Mouse (Mus musculus) liver, embryonic 14.5 days (tissue): ENCODE data around the gene Impdh2. TPM values are rescaled to one million over a fixed set of nuclear protein-coding genes. Genes with fewer than 3 reads are reported as not detected.
"Not testable (repeated sequence)": the region's sequence is repeated elsewhere in the genome, so short reads cannot be mapped to it uniquely, and the experiment has no call there.

ENCODE experiments used
- ATAC-seq: fragments of 200-750 bp; cut with Nextera tagmentation; 2 replicates; pipeline ENCODE4 v1.8.0; 2017; ENCODE audit warnings: moderate number of reproducible peaks, mild to moderate bottlenecking, moderate library complexity; ENCODE audit not compliant: insufficient read depth
- DNase-seq, 3 experiments: peaks; one replicate each; pipeline ENCODE4 v3.0.0-alpha.2; 2012 to 2013; ENCODE audit warnings: low read depth in 3 of 3, low spot score in 3 of 3
- H3K27ac ChIP-seq: fragments of 300-500 bp; sonication (generic); 2 replicates; pipeline ENCODE4 v1.5.1; 2014; ENCODE audit warnings: moderate library complexity, mild to moderate bottlenecking, control low read depth, inconsistent platforms
- H3K27me3 ChIP-seq: fragments of 300-500 bp; sonication (generic); 2 replicates; pipeline ENCODE4 v1.6.1; 2014; ENCODE audit warnings: mild to moderate bottlenecking, low read length, moderate library complexity; ENCODE audit not compliant: control insufficient read depth, insufficient read depth
- H3K36me3 ChIP-seq: fragments of 300-500 bp; sonication (generic); replicated peaks from 2 replicates; pipeline ENCODE4 v1.6.1; 2014; ENCODE audit warnings: low read depth; ENCODE audit not compliant: control insufficient read depth, insufficient read depth
- H3K4me1 ChIP-seq, 2 experiments: fragments of 200-500 bp in 1 of 2; fragments of 300-500 bp in 1 of 2; sonication (generic) in 1 of 2; replicated peaks; 2 replicates each; pipeline ENCODE4 v1.6.1; 2012 to 2014; ENCODE audit warnings: antibody characterized with exemption in 1 of 2, inconsistent platforms in 1 of 2, low read length in 1 of 2; ENCODE audit not compliant: control insufficient read depth in 2 of 2, insufficient read depth in 2 of 2
- H3K4me2 ChIP-seq: fragments of 300-500 bp; sonication (generic); 2 replicates; pipeline ENCODE4 v1.6.1; 2014; ENCODE audit warnings: low read depth, mild to moderate bottlenecking, control low read depth, moderate library complexity
- H3K4me3 ChIP-seq, 2 experiments: fragments of 200-500 bp in 1 of 2; fragments of 300-500 bp in 1 of 2; sonication (generic) in 1 of 2; 2 replicates each; pipeline ENCODE4 v1.5.1; 2012 to 2014; ENCODE audit warnings: low read depth in 2 of 2, low read length in 2 of 2, mild to moderate bottlenecking in 2 of 2, control low read depth in 1 of 2, inconsistent platforms in 1 of 2, moderate library complexity in 1 of 2; ENCODE audit not compliant: insufficient read depth in 1 of 2
- H3K9ac ChIP-seq: fragments of 300-500 bp; sonication (generic); replicated peaks from 2 replicates; pipeline ENCODE4 v1.6.1; 2014; ENCODE audit warnings: mild to moderate bottlenecking, control low read depth, moderate library complexity
- H3K9me3 ChIP-seq: fragments of 300-500 bp; sonication (generic); 2 replicates; pipeline ENCODE4 v1.6.1; 2016; ENCODE audit warnings: low read length, mixed read lengths; ENCODE audit not compliant: control insufficient read depth
- CTCF ChIP-seq: IDR thresholded peaks from 2 replicates; pipeline ENCODE4 v1.5.1; 2016; ENCODE audit warnings: antibody characterized with exemption, low read depth, control low read depth
- EP300 ChIP-seq: IDR thresholded peaks from 2 replicates; pipeline ENCODE4 v1.6.1; 2016; ENCODE audit warnings: antibody characterized with exemption, low read depth
- WGBS: fragments of 180-500 bp; shearing (Covaris S2); extraction: QIAGEN DNeasy Blood & Tissue Kit; methylation state at CpG from one replicate; pipeline ENCODE4 v1.1.7; 2014; ENCODE audit not compliant: insufficient replicate concordance; 5-methylcytosine and 5-hydroxymethylcytosine counted together
- microRNA counts: library from miRNA; unstranded; fragments of <30 nt; microRNA quantifications from one replicate; lab custom pipeline; 2016
- microRNA-seq: library from miRNA; unstranded; fragments of <30 nt; microRNA quantifications from one replicate; pipeline ENCODE4, GENCODE M21; 2016
- polyA plus RNA-seq, 2 experiments: library from polyadenylated mRNA; depleted of rRNA in 1 of 2; stranded (reverse) in 1 of 2; unstranded in 1 of 2; fragments of >200 nt; fragmentation: Nextera tagmentation in 1 of 2; extraction: Ambion mirVana in 1 of 2; gene quantifications; 2 replicates each; pipeline versions ENCODE4 v1.2.1 to v1.2.3; 2012 to 2014

Gene Impdh2
- polyA plus RNA-seq, 2 experiments: 104 to 117 TPM

DNA sequence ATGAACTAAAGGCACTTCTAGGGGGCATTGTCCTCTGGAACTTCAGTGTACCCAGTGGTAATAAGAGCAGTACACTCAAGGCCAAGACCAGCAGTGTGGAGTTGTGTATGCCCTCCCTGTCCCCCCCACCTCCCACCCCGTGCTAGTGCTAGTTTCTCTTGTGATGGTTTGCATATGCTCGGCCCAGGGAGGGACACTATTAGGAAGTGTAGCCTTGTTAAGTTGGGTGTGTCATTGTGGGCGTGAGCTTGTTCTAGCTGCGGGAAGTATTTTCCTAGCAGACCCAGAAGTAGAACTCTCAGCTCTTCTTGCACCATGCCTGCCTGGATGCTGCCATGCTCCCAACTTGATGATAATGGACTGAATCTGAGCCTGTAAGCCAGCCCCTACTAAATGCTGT, 41.9 kb downstream of the Impdh2 start:
- ATAC-seq: no peak
- WGBS: 54% methylated on average over 4 of the region's 4 CpGs
- peaks cover 31% of the 10 kb centered on the region for H3K36me3 ChIP-seq

DNA sequence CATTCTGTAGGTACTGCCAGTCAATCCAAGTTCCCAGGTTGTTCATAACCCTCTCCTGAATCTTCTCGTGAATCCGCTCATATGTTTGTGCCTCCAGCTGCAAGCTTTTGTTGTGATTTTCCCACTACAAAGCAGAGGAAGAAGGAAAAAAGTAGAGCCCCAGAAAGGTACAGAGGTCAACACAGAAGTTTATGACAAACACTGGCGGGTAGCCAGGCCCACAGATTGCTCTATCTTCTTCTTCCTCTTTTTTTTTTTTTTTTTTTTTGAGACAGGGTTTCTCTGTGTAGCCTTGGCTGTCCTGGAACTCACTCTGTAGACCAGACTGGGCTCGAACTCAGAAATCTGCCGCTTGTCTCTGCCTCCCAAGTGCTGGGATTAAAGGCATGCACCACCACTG, 47.8 kb downstream of the Impdh2 start:
- not testable (repeated sequence) for H3K4me2 ChIP-seq, H3K27ac ChIP-seq, ATAC-seq, H3K9me3 ChIP-seq, H3K9ac ChIP-seq, H3K4me1 ChIP-seq, H3K4me3 ChIP-seq, H3K27me3 ChIP-seq, DNase-seq
- peaks cover 83% of the 10 kb centered on the region for H3K36me3 ChIP-seq
- 72% methylated on average over 5 of the region's 5 CpGs for WGBS

More for the DNA sequence above, 41.9 kb downstream of the Impdh2 start:
- H3K4me2 ChIP-seq: no peak overlapping the region
- DNase-seq: no peak
- TF ChIP-seq EP300 (no peak), CTCF (no peak)
- H3K9ac ChIP-seq: no peak overlapping the region
- H3K27me3 ChIP-seq: no peaks in the 10 kb centered on the region; the same call in 1 of the 2 replicates
- H3K27ac ChIP-seq: no peak overlapping the region
- H3K9me3 ChIP-seq: no peaks in the 10 kb centered on the region
- no peak overlapping the region for H3K4me3 ChIP-seq
- no peaks in the 10 kb centered on the region for H3K4me1 ChIP-seq

DNA sequence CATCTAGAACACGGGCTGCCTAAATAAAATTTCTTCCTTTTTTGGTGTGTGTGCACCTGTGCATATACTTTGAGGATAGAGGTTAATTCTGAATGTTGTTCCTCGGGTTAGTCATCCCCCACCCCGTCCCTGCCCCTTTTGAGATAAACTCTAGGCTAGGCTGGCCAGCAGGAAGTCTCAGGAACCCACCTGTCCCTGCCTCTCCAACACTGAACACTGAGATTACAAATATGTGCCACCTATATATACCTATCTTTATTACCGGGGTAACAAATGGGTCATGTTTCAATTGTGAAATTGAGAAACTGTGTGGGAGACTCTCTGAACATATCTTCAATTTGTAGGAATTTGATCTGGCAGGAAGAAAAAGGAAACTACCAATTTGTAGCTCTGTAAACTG, 48.8 kb downstream of the Impdh2 start:
- H3K36me3 ChIP-seq: peaks cover 81% of the 10 kb centered on the region
- no peak for ATAC-seq

DNA sequence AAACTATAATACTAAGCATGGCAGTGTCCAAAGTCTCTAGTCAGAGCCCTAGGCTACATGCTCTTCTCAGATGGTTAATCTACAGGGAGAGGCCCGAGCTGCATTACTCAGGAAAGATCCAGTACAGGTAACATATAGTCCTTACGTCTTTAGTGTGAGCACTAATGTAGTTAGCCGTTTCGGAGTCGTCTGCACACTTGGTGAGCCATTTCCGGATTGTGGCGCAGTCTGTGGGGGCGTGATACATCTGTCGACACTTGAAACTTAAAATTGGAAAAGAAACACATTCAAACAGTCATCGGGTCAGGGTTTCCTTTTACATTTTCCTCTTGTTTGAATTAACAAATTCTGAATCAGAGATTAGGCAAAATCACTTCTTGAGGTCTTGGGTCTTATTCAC, 51.4 kb downstream of the Impdh2 start:
- no peak for ATAC-seq
- H3K9ac ChIP-seq: no peak overlapping the region
- no peak for DNase-seq
- peaks cover 76% of the 10 kb centered on the region for H3K36me3 ChIP-seq
- no peak overlapping the region for H3K4me3 ChIP-seq
- no peaks in the 10 kb centered on the region for H3K27me3 ChIP-seq
- no peak overlapping the region for H3K4me2 ChIP-seq
- no peak for TF ChIP-seq CTCF
- TF ChIP-seq EP300: no peak
- no peaks in the 10 kb centered on the region for H3K9me3 ChIP-seq
- H3K4me1 ChIP-seq: peaks cover 3 to 6% of the 10 kb centered on the region in 2 experiments; a peak in 1 of 4 replicates
- H3K27ac ChIP-seq: no peak overlapping the region
- WGBS: 92% methylated on average over 10 of the region's 10 CpGs

More for the DNA sequence above, 48.8 kb downstream of the Impdh2 start:
- Histone ChIP-seq H3K4me1 (peaks cover 3 to 6% of the 10 kb centered on the region in 2 experiments; a peak in 1 of 4 replicates), H3K4me3 (no peak overlapping the region), H3K4me2 (no peak overlapping the region), H3K27ac (no peak overlapping the region), H3K9me3 (no peaks in the 10 kb centered on the region), H3K9ac (no peak overlapping the region), H3K27me3 (no peaks in the 10 kb centered on the region)
- TF ChIP-seq CTCF: no peak
- no peak for TF ChIP-seq EP300
- WGBS: 61% methylated on average over 4 of the region's 4 CpGs
- no peak for DNase-seq

MicroRNAs encoded within 50 kb of the gene (microRNA counts, 519-probe panel; counts per million panel counts)
- microRNA mmu-miR-191 (lab: Ali Mortazavi, UCI): 6,333 counts per million, percentile 53 among the panel's probes with 10 or more counts
- microRNA mmu-miR-425 (lab: Ali Mortazavi, UCI): 5,382 counts per million, percentile 31 among the panel's probes with 10 or more counts

Small RNA genes lying within 50 kb of the gene (microRNA-seq; reads per million reads assigned to microRNA genes)
- gene Gm24083: not detected
- not detected for gene Mir191
- gene Mir425: 7,521 reads per million, percentile 90 among the genes with 10 or more reads in this experiment

Other genes starting within 250 kb of the Impdh2 start
- 3,084 and 3,741 TPM in 2 replicates for gene Gpx1, start 221.4 kb upstream of the Impdh2 start, polyA plus RNA-seq (2012; rRNA removed)
- 6,910 and 6,914 TPM in 2 replicates for gene Gpx1, start 221.4 kb upstream of the Impdh2 start, polyA plus RNA-seq (2014; fragmentation: Nextera tagmentation; extraction: Ambion mirVana)
- 29.2 and 38.5 TPM in 2 replicates for gene Usp4, start 212.4 kb upstream of the Impdh2 start, polyA plus RNA-seq (2012; rRNA removed)
- 59.3 and 67.6 TPM in 2 replicates for gene Usp4, start 212.4 kb upstream of the Impdh2 start, polyA plus RNA-seq (2014; fragmentation: Nextera tagmentation; extraction: Ambion mirVana)
- gene 1700102P08Rik, start 167.5 kb upstream of the Impdh2 start, polyA plus RNA-seq (2012; rRNA removed): 0.47 and 0.49 TPM in 2 replicates
- 0.45 and 0.52 TPM in 2 replicates for gene 1700102P08Rik, start 167.5 kb upstream of the Impdh2 start, polyA plus RNA-seq (2014; fragmentation: Nextera tagmentation; extraction: Ambion mirVana)
- gene Ccdc36, start 131.8 kb upstream of the Impdh2 start, polyA plus RNA-seq (2012; rRNA removed): 0.12 and 0.20 TPM in 2 replicates
- gene Ccdc36, start 131.8 kb upstream of the Impdh2 start, polyA plus RNA-seq (2014; fragmentation: Nextera tagmentation; extraction: Ambion mirVana): 0.24 and 0.27 TPM in 2 replicates
- not detected in 2 replicates for gene BC048562, start 123.8 kb upstream of the Impdh2 start, polyA plus RNA-seq (2012; rRNA removed)
- not detected in 2 replicates for gene BC048562, start 123.8 kb upstream of the Impdh2 start, polyA plus RNA-seq (2014; fragmentation: Nextera tagmentation; extraction: Ambion mirVana)
- 8.6 and 9.7 TPM in 2 replicates for gene Ccdc71, start 99.8 kb upstream of the Impdh2 start, polyA plus RNA-seq (2012; rRNA removed)
- gene Ccdc71, start 99.8 kb upstream of the Impdh2 start, polyA plus RNA-seq (2014; fragmentation: Nextera tagmentation; extraction: Ambion mirVana): 14.5 and 15.6 TPM in 2 replicates
- gene Klhdc8b, start 98.7 kb upstream of the Impdh2 start, polyA plus RNA-seq (2012; rRNA removed): 13.1 and 16.5 TPM in 2 replicates
- 6.9 and 9.5 TPM in 2 replicates for gene Klhdc8b, start 98.7 kb upstream of the Impdh2 start, polyA plus RNA-seq (2014; fragmentation: Nextera tagmentation; extraction: Ambion mirVana)
- gene Lamb2, start 80.5 kb upstream of the Impdh2 start, polyA plus RNA-seq (2012; rRNA removed): 8.3 and 9.1 TPM in 2 replicates
- 4.3 and 5.8 TPM in 2 replicates for gene Lamb2, start 80.5 kb upstream of the Impdh2 start, polyA plus RNA-seq (2014; fragmentation: Nextera tagmentation; extraction: Ambion mirVana)
- gene Usp19, start 69.7 kb upstream of the Impdh2 start, polyA plus RNA-seq (2012; rRNA removed): 33.9 and 36.0 TPM in 2 replicates
- 17.1 and 22.5 TPM in 2 replicates for gene Usp19, start 69.7 kb upstream of the Impdh2 start, polyA plus RNA-seq (2014; fragmentation: Nextera tagmentation; extraction: Ambion mirVana)
- 88.6 and 184 TPM in 2 replicates for gene Qars, start 52.6 kb upstream of the Impdh2 start, polyA plus RNA-seq (2012; rRNA removed)
- gene Qars, start 52.6 kb upstream of the Impdh2 start, polyA plus RNA-seq (2014; fragmentation: Nextera tagmentation; extraction: Ambion mirVana): 61.3 and 65.8 TPM in 2 replicates
- 34.0 and 40.6 TPM in 2 replicates for gene Qrich1, start 43.5 kb upstream of the Impdh2 start, polyA plus RNA-seq (2012; rRNA removed)
- 39.8 and 46.3 TPM in 2 replicates for gene Qrich1, start 43.5 kb upstream of the Impdh2 start, polyA plus RNA-seq (2014; fragmentation: Nextera tagmentation; extraction: Ambion mirVana)
- gene Ndufaf3, start 7.1 kb downstream of the Impdh2 start, polyA plus RNA-seq (2012; rRNA removed): 8.9 and 12.1 TPM in 2 replicates
- gene Ndufaf3, start 7.1 kb downstream of the Impdh2 start, polyA plus RNA-seq (2014; fragmentation: Nextera tagmentation; extraction: Ambion mirVana): 36.1 and 36.9 TPM in 2 replicates
- gene Dalrd3, start 9.6 kb downstream of the Impdh2 start, polyA plus RNA-seq (2012; rRNA removed): 43.8 and 48.0 TPM in 2 replicates
- gene Dalrd3, start 9.6 kb downstream of the Impdh2 start, polyA plus RNA-seq (2014; fragmentation: Nextera tagmentation; extraction: Ambion mirVana): 26.4 and 33.6 TPM in 2 replicates
- 8.4 and 9.4 TPM in 2 replicates for gene Wdr6, start 18.5 kb downstream of the Impdh2 start, polyA plus RNA-seq (2012; rRNA removed)
- 8.4 and 11.1 TPM in 2 replicates for gene Wdr6, start 18.5 kb downstream of the Impdh2 start, polyA plus RNA-seq (2014; fragmentation: Nextera tagmentation; extraction: Ambion mirVana)
- gene P4htm, start 37.4 kb downstream of the Impdh2 start, polyA plus RNA-seq (2012; rRNA removed): 0.52 and 0.54 TPM in 2 replicates
- gene P4htm, start 37.4 kb downstream of the Impdh2 start, polyA plus RNA-seq (2014; fragmentation: Nextera tagmentation; extraction: Ambion mirVana): 0.25 and 0.67 TPM in 2 replicates
- gene Arih2, start 89.1 kb downstream of the Impdh2 start, polyA plus RNA-seq (2012; rRNA removed): 15.3 and 17.7 TPM in 2 replicates
- gene Arih2, start 89.1 kb downstream of the Impdh2 start, polyA plus RNA-seq (2014; fragmentation: Nextera tagmentation; extraction: Ambion mirVana): 18.0 and 22.0 TPM in 2 replicates
- 5.8 and 8.6 TPM in 2 replicates for gene Slc25a20, start 101.8 kb downstream of the Impdh2 start, polyA plus RNA-seq (2012; rRNA removed)
- gene Slc25a20, start 101.8 kb downstream of the Impdh2 start, polyA plus RNA-seq (2014; fragmentation: Nextera tagmentation; extraction: Ambion mirVana): 12.3 and 14.0 TPM in 2 replicates
- 5.0 and 6.4 TPM in 2 replicates for gene Prkar2a, start 129.0 kb downstream of the Impdh2 start, polyA plus RNA-seq (2012; rRNA removed)
- 9.9 and 10.1 TPM in 2 replicates for gene Prkar2a, start 129.0 kb downstream of the Impdh2 start, polyA plus RNA-seq (2014; fragmentation: Nextera tagmentation; extraction: Ambion mirVana)
- 27.7 and 29.2 TPM in 2 replicates for gene Ip6k2, start 223.5 kb downstream of the Impdh2 start, polyA plus RNA-seq (2012; rRNA removed)
- 10.4 and 11.7 TPM in 2 replicates for gene Ip6k2, start 223.5 kb downstream of the Impdh2 start, polyA plus RNA-seq (2014; fragmentation: Nextera tagmentation; extraction: Ambion mirVana)
- 3.4 and 4.0 TPM in 2 replicates for gene Nckipsd, start 248.1 kb downstream of the Impdh2 start, polyA plus RNA-seq (2012; rRNA removed)
- 3.2 TPM in 2 replicates for gene Nckipsd, start 248.1 kb downstream of the Impdh2 start, polyA plus RNA-seq (2014; fragmentation: Nextera tagmentation; extraction: Ambion mirVana)